Mouse (Mus musculus) kidney, adult 2 months (tissue): ENCODE measurements around the gene Fam3c. TPM values are rescaled to one million over a fixed set of nuclear protein-coding genes. Genes with fewer than 3 reads are reported as not detected.

Source experiments
- DNase-seq: peaks from one replicate; pipeline ENCODE4 v3.0.0; 2021
- H3K27ac ChIP-seq: fragments of 200-500 bp; 2 replicates; pipeline ENCODE4 v1.5.1; 2012; ENCODE audit warnings: low read depth, low read length, control low read depth, inconsistent platforms; ENCODE audit not compliant: insufficient read depth
- H3K27me3 ChIP-seq: fragments of 200-500 bp; replicated peaks from 2 replicates; pipeline ENCODE4 v1.6.1; 2012; ENCODE audit warnings: mild to moderate bottlenecking, moderate library complexity, low read length, inconsistent platforms; ENCODE audit not compliant: control insufficient read depth, insufficient read depth
- H3K36me3 ChIP-seq: fragments of 200-500 bp; 2 replicates; pipeline ENCODE4 v1.6.1; 2012; ENCODE audit warnings: mild to moderate bottlenecking, moderate library complexity, low read length, inconsistent platforms; ENCODE audit not compliant: control insufficient read depth, insufficient read depth
- H3K4me1 ChIP-seq: fragments of 200-500 bp; 2 replicates; pipeline ENCODE4 v1.6.1; 2011; ENCODE audit warnings: low read length; ENCODE audit not compliant: control insufficient read depth, insufficient read depth
- H3K4me3 ChIP-seq: fragments of 200-500 bp; 2 replicates; pipeline ENCODE4 v1.5.1; 2011; ENCODE audit warnings: mild to moderate bottlenecking, low read depth, low read length, control low read depth; ENCODE audit not compliant: insufficient read depth
- CTCF ChIP-seq: fragments of 200-500 bp; conservative IDR thresholded peaks from 2 replicates; pipeline ENCODE4 v1.5.1; 2011; ENCODE audit warnings: low read depth, mild to moderate bottlenecking, control low read depth, low read length, moderate library complexity, mixed read lengths; ENCODE audit not compliant: insufficient read depth, insufficient read length
- POLR2A ChIP-seq: fragments of 200-500 bp; IDR thresholded peaks from one replicate; pipeline ENCODE4 v1.6.1; 2011; ENCODE audit warnings: low read depth, low read length, control low read depth
- WGBS: fragments of 180-500 bp; shearing (Covaris S2); methylation state at CpG from one replicate; pipeline ENCODE4 v1.1.7; 2018; 5-methylcytosine and 5-hydroxymethylcytosine counted together
- polyA plus RNA-seq: library from polyadenylated mRNA; depleted of rRNA; stranded (reverse); fragments of >200 nt; gene quantifications from 2 replicates; pipeline ENCODE4 v1.2.3, GENCODE M21; 2012

Gene Fam3c
- polyA plus RNA-seq, 1 experiment: 5.3 TPM

DNA sequence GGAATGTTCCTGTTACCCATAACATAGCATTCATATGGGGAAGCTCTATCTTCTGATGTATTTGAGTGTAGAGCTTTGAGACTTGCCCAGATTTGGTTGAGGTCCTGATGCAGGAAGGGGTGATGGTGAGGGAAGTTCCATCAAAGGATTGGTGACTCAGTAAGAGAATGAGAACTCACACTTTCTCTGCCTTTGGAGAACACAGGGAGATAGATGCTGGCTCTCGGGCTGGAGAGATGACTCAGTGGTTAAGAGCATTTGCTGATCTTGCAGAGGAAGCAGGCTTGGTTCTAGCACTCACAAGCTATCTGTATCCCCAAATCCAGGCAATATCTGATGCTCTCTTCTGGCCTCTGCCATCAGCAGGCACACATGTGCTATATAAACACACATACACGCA lies 17.4 kb upstream of the Fam3c start:
- Histone ChIP-seq H3K27me3 (no peaks in the 10 kb centered on the region), H3K4me1 (no peaks in the 10 kb centered on the region), H3K4me3 (no peak overlapping the region), H3K36me3 (no peaks in the 10 kb centered on the region), H3K27ac (no peak overlapping the region)
- 89% methylated on average over 2 of the region's 2 CpGs for WGBS
- no peak for DNase-seq
- TF ChIP-seq POLR2A: no peak
- TF ChIP-seq CTCF: no peak

DNA sequence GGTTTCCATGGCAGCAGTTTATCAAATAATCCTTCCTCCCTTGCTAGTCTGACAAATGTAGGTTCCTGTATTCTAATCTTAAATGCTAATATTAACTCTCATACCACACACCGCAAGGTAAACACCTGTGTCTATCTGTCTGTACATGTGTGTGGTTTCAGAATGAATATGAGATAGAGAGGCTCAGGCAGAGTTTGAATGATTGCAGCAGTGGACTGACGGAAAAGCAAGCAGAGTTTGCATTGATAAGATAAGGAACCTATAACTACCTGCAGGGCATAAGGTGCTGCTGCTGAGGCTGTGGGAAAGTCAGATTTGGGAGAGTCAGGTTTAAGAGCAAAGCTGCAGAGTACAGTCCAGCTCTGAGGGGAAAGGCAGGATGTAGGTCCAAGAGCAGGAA lies 10.9 kb upstream of the Fam3c start:
- DNase-seq: no peak
- no peak overlapping the region for H3K27ac ChIP-seq
- no peak for TF ChIP-seq POLR2A
- TF ChIP-seq CTCF: no peak
- H3K36me3 ChIP-seq: no peaks in the 10 kb centered on the region
- no peaks in the 10 kb centered on the region for H3K27me3 ChIP-seq
- no peak overlapping the region for H3K4me3 ChIP-seq
- 82% methylated on average over 2 of the region's 2 CpGs for WGBS
- H3K4me1 ChIP-seq: no peaks in the 10 kb centered on the region

DNA sequence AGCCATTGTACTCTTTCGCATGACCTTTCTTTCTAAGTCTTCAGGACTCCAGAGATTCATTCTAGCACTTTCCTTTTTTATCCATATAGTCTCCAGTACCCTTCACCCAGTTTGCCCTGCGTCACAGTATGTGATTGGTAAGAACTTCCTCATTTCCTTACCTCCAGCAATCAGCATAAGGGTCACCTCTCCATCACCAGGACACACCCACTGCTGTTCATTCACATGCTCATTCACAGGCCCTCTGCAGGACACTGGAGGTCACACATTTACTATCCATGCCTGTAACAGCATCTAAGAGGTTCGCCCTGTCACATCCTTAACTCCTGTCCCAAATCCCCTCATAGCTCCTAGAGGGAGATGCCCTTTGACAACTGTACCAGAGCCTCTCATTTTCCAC lies 7.5 kb upstream of the Fam3c start:
- Histone ChIP-seq H3K4me1 (no peaks in the 10 kb centered on the region), H3K4me3 (no peak overlapping the region), H3K27ac (no peak overlapping the region), H3K36me3 (no peaks in the 10 kb centered on the region), H3K27me3 (no peaks in the 10 kb centered on the region)
- no peak for TF ChIP-seq POLR2A
- no peak for TF ChIP-seq CTCF
- 89% methylated on average over 3 of the region's 3 CpGs for WGBS
- DNase-seq: no peak

DNA sequence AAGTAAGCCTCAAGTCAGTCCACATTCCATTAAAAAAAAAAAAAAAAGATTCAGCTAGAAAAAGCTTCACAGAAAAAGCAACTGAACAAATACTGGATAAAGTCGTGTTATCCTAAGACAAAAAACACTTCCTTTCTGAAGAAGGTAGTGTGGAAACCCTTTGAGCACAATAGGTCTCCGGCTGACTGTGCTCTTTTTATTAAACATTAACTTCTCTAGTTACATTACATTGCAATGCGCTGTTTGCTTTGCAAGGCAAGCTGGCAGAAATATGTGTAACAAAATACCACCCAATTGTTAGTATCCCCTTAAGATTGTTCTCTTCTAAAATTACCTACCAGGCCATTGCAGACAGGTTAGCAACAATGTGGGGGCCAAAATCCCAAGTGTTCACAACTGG lies 5.9 kb upstream of the Fam3c start:
- Histone ChIP-seq H3K27ac (no peak overlapping the region), H3K27me3 (no peaks in the 10 kb centered on the region), H3K36me3 (no peaks in the 10 kb centered on the region), H3K4me3 (no peak overlapping the region), H3K4me1 (no peaks in the 10 kb centered on the region)
- 16% methylated on average over 3 of the region's 3 CpGs for WGBS
- TF ChIP-seq CTCF (no peak), POLR2A (no peak)
- peak; percentile 36 for DNase-seq

DNA sequence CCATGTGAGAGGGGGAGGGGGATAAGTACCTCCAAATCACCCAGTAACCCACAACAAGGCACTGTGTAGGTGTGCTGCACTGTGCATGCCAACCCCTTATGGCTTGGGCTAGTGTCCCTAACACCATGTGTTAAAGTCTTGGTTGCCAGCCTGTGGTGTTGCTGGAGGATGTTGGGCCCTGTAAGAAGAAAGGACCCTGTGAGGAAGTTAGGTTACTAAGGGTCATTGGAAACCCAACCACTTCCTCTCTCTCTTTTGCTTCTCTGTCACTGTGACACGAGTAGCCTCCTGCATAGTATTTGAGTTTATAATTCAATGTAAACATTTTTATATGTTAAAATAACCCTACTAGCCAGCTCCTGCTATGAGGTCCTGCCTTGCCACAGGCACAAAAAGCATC lies 3.0 kb upstream of the Fam3c start:
- Histone ChIP-seq H3K36me3 (no peaks in the 10 kb centered on the region), H3K27me3 (no peaks in the 10 kb centered on the region), H3K4me1 (no peaks in the 10 kb centered on the region), H3K27ac (no peak overlapping the region), H3K4me3 (no peak overlapping the region)
- TF ChIP-seq CTCF (no peak), POLR2A (no peak)
- DNase-seq: no peak
- WGBS: 52% methylated on average over 1 of the region's 1 CpGs

DNA sequence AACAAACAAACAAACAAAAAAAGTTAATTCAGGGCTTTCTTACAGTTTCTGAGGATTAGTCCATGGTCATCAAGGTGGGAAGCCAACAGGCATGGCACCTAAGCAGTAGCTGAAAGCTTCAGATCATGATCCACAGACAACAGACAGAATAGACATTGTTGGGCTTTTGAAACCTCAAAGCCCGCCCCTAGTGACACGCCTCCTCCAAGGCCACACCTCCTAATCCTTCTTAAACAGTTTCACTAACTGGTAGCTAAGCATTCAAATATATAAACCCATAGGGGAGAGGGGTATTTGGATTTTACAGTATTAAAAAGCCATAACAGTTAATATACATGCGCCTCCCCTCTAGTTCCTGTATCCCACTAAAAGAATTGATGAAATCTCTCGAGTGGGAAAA lies 1.3 kb upstream of the Fam3c start:
- no peak for TF ChIP-seq POLR2A
- Histone ChIP-seq H3K4me3 (no peak overlapping the region), H3K27ac (no peak overlapping the region), H3K36me3 (no peaks in the 10 kb centered on the region), H3K27me3 (no peaks in the 10 kb centered on the region), H3K4me1 (no peaks in the 10 kb centered on the region)
- 97% methylated on average over 4 of the region's 4 CpGs for WGBS
- no peak for DNase-seq

DNA sequence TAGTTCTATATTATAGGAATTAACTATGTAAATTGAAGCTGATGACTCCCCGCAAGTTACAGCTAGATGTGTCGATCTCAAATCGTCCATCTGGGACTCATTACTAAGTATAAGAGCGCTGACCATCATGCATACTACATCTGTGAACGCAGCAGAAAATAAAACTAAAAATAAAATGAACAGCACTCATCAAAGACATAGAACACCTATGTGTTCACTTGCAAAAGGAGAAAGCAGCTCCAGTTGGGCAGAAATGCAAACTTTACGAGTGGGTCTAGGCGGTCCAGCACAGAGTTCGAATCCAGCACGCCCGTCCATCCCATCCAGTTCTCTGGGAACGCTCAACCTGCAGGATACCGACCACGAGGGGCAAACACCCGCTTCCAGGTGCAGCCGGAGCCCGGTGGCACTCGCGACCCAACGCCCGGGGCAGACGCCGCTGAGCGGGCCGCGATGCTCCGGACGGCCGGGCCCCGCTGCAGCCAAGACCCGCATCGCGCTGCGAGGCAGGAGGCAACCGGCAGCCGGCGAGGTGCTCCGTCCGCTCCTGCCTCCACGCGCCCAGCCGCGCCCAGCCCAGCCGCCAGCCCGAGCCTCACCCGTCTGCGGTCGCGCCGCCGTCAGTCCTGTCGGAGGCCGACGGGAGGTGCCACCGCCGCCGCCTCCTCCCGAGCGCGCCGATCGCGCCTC lies 502 bp downstream of the Fam3c start:
- no peaks in the 10 kb centered on the region for H3K4me1 ChIP-seq
- 2% methylated on average over 58 of the region's 62 CpGs for WGBS
- peak overlapping the region; percentile 91 for H3K4me3 ChIP-seq
- TF ChIP-seq POLR2A: no peak
- TF ChIP-seq CTCF: no peak
- H3K27ac ChIP-seq: 0 out of 2 replicates have a peak overlapping the region, but pooled peaks have one; percentile 34
- H3K27me3 ChIP-seq: no peaks in the 10 kb centered on the region
- no peak for DNase-seq
- H3K36me3 ChIP-seq: no peaks in the 10 kb centered on the region
